Mouse (Mus musculus): Measurements from ENCODE around the gene Emb. TPM values are rescaled to one million over a fixed set of nuclear protein-coding genes. Genes with fewer than 3 reads are reported as not detected.

Emb gene
- polyA plus RNA-seq, 1 experiment from 2014 or later = 9.2 TPM

DNA sequence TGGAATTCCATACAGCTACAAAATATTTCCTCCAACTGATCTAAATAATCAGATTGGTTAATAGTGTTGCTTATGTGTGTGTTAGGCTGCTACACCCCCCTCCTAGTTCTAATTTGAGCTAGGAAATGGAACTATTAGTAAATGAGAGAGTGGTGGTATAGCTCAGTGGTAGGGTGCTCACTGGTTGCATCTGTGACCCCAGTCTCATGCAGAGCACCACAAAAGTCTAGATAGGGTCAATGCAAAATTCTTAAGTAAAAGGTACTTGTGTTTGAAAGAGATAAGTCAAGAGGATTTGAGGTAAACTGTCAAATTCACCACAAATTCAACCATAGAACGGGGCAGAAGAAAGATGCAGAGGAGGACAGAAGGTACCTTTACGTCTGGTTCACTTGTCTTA, 10.7 kb upstream of the Emb start:
- no peak for ATAC-seq
- 91% methylated on average over 2 of the region's 2 CpGs for WGBS
- H3K27ac ChIP-seq (ENCODE audit: low read length) = no peak overlapping the region

DNA sequence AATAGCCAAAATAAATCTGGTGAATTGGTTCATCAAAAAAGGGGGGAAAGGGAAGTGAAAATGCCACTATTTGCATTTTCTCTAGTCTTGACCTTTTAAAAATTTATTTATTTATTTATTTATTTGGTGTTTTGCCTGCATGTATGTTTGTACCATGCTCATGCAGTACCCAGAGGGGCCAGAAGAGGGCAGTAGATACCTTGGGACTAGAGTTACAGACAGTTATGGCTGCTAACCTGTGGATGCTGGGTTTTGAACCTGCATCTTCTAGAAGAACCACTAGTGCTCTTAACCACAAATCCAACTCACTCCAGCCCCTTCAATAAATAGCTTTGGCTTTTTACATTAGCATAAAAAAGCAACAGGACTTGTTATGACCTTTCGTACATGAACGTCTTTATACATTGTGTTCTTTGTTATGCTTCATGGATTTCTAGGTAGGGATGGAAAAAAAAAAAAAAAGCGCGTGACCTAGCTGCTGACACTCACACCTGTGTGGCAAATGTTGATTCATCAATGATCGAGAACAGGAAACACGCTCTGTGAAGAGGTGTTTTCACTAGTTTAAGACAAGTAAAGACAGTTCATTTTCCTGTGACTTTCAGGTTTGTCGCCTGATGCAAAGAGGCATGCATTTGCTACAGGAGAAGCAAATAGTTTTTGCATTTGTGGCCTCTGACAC, 9.8 kb upstream of the Emb start:
- no peaks in the 10 kb centered on the region for H3K27me3 ChIP-seq (replicated peaks; ENCODE audit: control insufficient read depth, insufficient read depth, low read length)
- no peaks in the 10 kb centered on the region for H3K9me3 ChIP-seq (ENCODE audit: control insufficient read depth, low read length)
- ATAC-seq = no peak
- no peak overlapping the region for H3K4me3 ChIP-seq (ENCODE audit: low read length)
- WGBS = 88% methylated on average over 7 of the region's 7 CpGs
- H3K27ac ChIP-seq (ENCODE audit: low read length) = no peak overlapping the region
- no peak overlapping the region for H3K4me2 ChIP-seq (ENCODE audit: low read depth, low read length)
- no peaks in the 10 kb centered on the region for H3K36me3 ChIP-seq (ENCODE audit: control insufficient read depth, insufficient read depth, low read length)
- no peaks in the 10 kb centered on the region for H3K4me1 ChIP-seq (ENCODE audit: control insufficient read depth, insufficient read depth, low read length)
- H3K9ac ChIP-seq (ENCODE audit: low read depth, low read length) = no peak overlapping the region

More for the DNA sequence above, 10.7 kb upstream of the Emb start:
- no peaks in the 10 kb centered on the region for H3K9me3 ChIP-seq (ENCODE audit: control insufficient read depth, low read length)
- H3K4me2 ChIP-seq (ENCODE audit: low read depth, low read length) = no peak overlapping the region
- H3K4me1 ChIP-seq (ENCODE audit: control insufficient read depth, insufficient read depth, low read length) = no peaks in the 10 kb centered on the region
- no peaks in the 10 kb centered on the region for H3K27me3 ChIP-seq (replicated peaks; ENCODE audit: control insufficient read depth, insufficient read depth, low read length)
- H3K36me3 ChIP-seq (ENCODE audit: control insufficient read depth, insufficient read depth, low read length) = no peaks in the 10 kb centered on the region
- H3K9ac ChIP-seq (ENCODE audit: low read depth, low read length) = no peak overlapping the region
- no peak overlapping the region for H3K4me3 ChIP-seq (ENCODE audit: low read length)

DNA sequence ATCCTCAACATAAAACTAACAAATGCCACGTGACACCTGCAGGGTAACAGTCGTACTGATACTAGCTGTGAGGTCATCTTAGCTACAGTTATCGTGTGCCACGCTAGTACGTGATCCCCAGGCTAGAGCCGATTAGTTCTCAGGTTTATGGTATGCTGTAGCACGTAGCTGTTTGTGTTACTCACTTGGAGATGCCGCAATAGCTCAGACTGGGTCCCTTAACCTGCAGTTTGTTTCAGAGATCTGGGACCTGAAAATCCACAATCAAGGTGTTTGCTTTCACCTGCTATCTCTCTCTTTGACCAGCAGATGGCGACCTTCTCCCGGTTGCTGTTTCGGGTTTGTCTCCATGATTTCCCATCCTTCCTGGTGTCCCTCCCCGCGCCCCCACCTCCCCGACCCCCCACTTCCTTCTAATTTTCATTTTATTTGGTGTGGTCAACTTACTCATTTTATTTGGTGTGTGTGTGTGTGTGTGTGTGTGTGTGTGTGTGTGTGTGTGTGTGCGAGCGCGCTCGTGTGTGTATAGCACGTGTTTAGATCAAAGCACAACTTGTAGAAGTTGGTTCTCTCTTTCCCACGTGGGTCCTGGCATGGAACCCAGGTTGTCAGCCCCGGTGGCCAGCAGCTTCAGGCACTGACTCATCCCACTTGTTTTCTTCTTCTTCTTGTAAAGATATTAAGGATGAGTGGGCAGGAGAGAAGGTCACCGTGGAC, 5.4 kb upstream of the Emb start:
- Histone ChIP-seq H3K9me3 (ENCODE audit: control insufficient read depth, low read length) (no peaks in the 10 kb centered on the region), H3K27ac (ENCODE audit: low read length) (no peak overlapping the region), H3K9ac (ENCODE audit: low read depth, low read length) (no peak overlapping the region), H3K4me3 (ENCODE audit: low read length) (no peak overlapping the region), H3K36me3 (ENCODE audit: control insufficient read depth, insufficient read depth, low read length) (no peaks in the 10 kb centered on the region), H3K4me2 (ENCODE audit: low read depth, low read length) (no peak overlapping the region), H3K27me3 (replicated peaks; ENCODE audit: control insufficient read depth, insufficient read depth, low read length) (no peaks in the 10 kb centered on the region), H3K4me1 (ENCODE audit: control insufficient read depth, insufficient read depth, low read length) (no peaks in the 10 kb centered on the region)
- ATAC-seq = 0 out of 2 replicates have a peak, but pooled peaks have one; percentile 23
- 45% methylated on average over 22 of the region's 22 CpGs for WGBS

DNA sequence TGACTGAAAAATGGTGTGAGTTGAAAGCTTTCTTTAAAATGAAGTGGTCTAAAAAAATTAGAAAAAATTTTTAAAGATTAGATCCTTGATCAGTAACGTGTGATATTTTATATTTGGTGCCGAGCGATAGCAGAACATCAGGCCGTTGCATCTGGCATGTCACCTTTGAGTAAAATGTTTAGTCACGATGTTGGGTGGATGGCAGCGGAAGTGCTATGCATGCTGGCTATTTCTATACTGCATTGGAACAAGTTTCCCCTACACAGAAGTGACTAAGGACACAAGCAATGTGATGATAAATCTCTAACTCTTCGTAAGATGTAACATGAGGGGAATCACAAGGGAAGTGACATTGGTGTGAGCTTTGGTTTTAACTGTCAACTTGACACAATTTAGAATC, 3.7 kb upstream of the Emb start:
- H3K36me3 ChIP-seq (ENCODE audit: control insufficient read depth, insufficient read depth, low read length) = no peaks in the 10 kb centered on the region
- 93% methylated on average over 7 of the region's 7 CpGs for WGBS
- H3K4me2 ChIP-seq (ENCODE audit: low read depth, low read length) = no peak overlapping the region
- no peak overlapping the region for H3K9ac ChIP-seq (ENCODE audit: low read depth, low read length)
- no peak overlapping the region for H3K4me3 ChIP-seq (ENCODE audit: low read length)
- H3K27ac ChIP-seq (ENCODE audit: low read length) = no peak overlapping the region
- H3K4me1 ChIP-seq (ENCODE audit: control insufficient read depth, insufficient read depth, low read length) = no peaks in the 10 kb centered on the region
- no peaks in the 10 kb centered on the region for H3K27me3 ChIP-seq (replicated peaks; ENCODE audit: control insufficient read depth, insufficient read depth, low read length)
- no peaks in the 10 kb centered on the region for H3K9me3 ChIP-seq (ENCODE audit: control insufficient read depth, low read length)
- no peak for ATAC-seq

DNA sequence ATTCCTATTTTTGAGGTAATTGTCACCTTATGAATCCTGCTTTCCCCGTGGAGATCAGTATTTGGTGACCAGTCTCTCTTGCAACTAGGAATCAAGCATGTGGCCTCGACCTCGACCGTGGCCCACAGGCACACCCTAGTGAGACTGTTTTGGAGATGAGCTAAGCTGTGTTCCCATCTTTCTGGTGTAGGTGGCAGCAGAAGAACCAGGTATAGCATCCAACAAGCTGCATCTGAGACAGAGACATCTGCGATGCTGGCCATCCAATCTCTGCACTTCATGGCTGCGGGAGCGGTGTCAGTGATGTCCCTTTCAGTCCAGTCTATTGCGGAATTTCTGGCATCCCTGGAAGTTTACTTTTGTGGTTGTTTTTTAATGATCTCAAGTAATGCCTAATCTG, 2.3 kb upstream of the Emb start:
- H3K4me2 ChIP-seq (ENCODE audit: low read depth, low read length) = no peak overlapping the region
- H3K27me3 ChIP-seq (replicated peaks; ENCODE audit: control insufficient read depth, insufficient read depth, low read length) = no peaks in the 10 kb centered on the region
- H3K4me1 ChIP-seq (ENCODE audit: control insufficient read depth, insufficient read depth, low read length) = no peaks in the 10 kb centered on the region
- no peaks in the 10 kb centered on the region for H3K36me3 ChIP-seq (ENCODE audit: control insufficient read depth, insufficient read depth, low read length)
- ATAC-seq = no peak
- WGBS = 90% methylated on average over 8 of the region's 8 CpGs
- H3K9me3 ChIP-seq (ENCODE audit: control insufficient read depth, low read length) = no peaks in the 10 kb centered on the region
- no peak overlapping the region for H3K4me3 ChIP-seq (ENCODE audit: low read length)
- H3K9ac ChIP-seq (ENCODE audit: low read depth, low read length) = no peak overlapping the region
- H3K27ac ChIP-seq (ENCODE audit: low read length) = no peak overlapping the region

DNA sequence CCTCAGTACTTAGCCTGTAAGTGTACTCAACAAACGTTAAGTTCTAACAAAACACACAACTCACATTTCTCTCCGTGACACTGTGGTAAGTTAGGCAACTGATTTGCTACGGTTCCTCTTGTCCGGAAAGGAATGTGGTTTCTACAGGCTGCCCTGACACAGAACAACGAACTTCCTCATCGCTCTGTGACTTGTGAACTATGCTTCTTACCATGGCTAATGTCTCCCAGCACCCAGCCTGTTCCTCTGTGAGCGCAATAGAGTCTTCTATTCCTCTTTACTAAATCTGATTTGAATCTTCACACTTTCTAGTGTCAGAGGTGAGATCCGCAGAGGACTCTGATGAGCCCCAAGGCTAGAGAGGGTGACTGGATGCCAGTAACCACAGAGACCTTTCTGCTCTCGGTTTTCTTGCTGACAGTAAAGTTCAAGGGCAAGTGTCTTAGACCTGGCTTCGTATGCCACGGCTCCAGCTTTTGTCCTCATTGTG, 3.1 kb downstream of the Emb start:
- Histone ChIP-seq H3K27me3 (replicated peaks; ENCODE audit: control insufficient read depth, insufficient read depth, low read length) (no peaks in the 10 kb centered on the region), H3K4me2 (ENCODE audit: low read depth, low read length) (no peak overlapping the region), H3K4me1 (ENCODE audit: control insufficient read depth, insufficient read depth, low read length) (no peaks in the 10 kb centered on the region), H3K9me3 (ENCODE audit: control insufficient read depth, low read length) (no peaks in the 10 kb centered on the region), H3K4me3 (ENCODE audit: low read length) (no peak overlapping the region), H3K9ac (ENCODE audit: low read depth, low read length) (no peak overlapping the region), H3K27ac (ENCODE audit: low read length) (no peak overlapping the region), H3K36me3 (ENCODE audit: control insufficient read depth, insufficient read depth, low read length) (no peaks in the 10 kb centered on the region)
- no peak for ATAC-seq
- 50% methylated on average over 11 of the region's 11 CpGs for WGBS

DNA sequence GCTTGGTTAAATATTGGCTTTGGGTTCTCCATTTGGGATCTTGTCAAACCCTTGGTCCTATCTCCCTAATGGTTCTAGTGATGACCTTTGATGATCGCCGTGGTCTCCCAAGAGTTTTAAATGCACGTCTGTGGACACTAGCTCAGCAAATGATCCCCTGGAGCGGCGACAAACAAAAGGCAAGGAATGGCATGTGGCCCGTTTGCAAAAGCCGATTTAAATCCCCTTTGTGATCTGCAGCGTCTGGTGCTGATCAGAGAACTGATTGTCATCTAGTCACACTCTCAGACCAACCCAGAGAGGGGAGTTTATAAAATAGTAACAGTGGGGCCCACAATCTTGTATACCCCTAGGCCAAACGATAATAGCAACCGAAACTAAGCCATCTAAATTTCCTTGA, 7.1 kb downstream of the Emb start:
- H3K36me3 ChIP-seq (ENCODE audit: control insufficient read depth, insufficient read depth, low read length) = no peaks in the 10 kb centered on the region

DNA sequence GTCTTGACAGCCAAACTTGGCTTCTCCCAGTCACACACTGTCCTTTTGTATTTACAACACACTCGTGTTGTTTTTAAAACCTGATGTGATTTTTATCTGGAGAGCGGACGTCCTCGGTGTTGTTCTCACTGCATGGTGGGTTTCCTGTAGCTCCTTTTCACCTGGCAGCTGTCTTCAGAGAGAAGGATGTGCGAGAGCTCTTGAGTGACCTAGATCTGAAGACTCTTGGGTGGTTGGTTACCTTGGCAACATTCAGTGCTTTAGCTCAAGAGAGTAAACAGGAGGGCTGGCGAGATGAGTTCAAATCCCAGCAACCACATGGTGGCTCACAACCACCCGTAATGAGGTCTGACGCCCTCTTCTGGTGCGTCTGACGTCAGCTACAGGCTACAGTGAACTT, 7.8 kb downstream of the Emb start:
- Histone ChIP-seq H3K27me3 (replicated peaks; ENCODE audit: control insufficient read depth, insufficient read depth, low read length) (peaks cover 5% of the 10 kb centered on the region; the same call in 1 of the 2 replicates), H3K4me3 (ENCODE audit: low read length) (no peak overlapping the region), H3K4me2 (ENCODE audit: low read depth, low read length) (no peak overlapping the region), H3K27ac (ENCODE audit: low read length) (no peak overlapping the region), H3K9me3 (ENCODE audit: control insufficient read depth, low read length) (no peaks in the 10 kb centered on the region), H3K9ac (ENCODE audit: low read depth, low read length) (no peak overlapping the region), H3K36me3 (ENCODE audit: control insufficient read depth, insufficient read depth, low read length) (no peaks in the 10 kb centered on the region), H3K4me1 (ENCODE audit: control insufficient read depth, insufficient read depth, low read length) (0 out of 2 replicates have a peak, but pooled peaks cover 7% of the 10 kb centered on the region)
- 25% methylated on average over 10 of the region's 10 CpGs for WGBS
- no peak for ATAC-seq

More for the DNA sequence above, 7.1 kb downstream of the Emb start:
- no peak overlapping the region for H3K9ac ChIP-seq (ENCODE audit: low read depth, low read length)
- 21% methylated on average over 10 of the region's 10 CpGs for WGBS
- no peak overlapping the region for H3K27ac ChIP-seq (ENCODE audit: low read length)
- no peak overlapping the region for H3K4me3 ChIP-seq (ENCODE audit: low read length)
- H3K9me3 ChIP-seq (ENCODE audit: control insufficient read depth, low read length) = no peaks in the 10 kb centered on the region
- no peak overlapping the region for H3K4me2 ChIP-seq (ENCODE audit: low read depth, low read length)
- H3K27me3 ChIP-seq (replicated peaks; ENCODE audit: control insufficient read depth, insufficient read depth, low read length) = peaks cover 5% of the 10 kb centered on the region; the same call in 1 of the 2 replicates
- H3K4me1 ChIP-seq (ENCODE audit: control insufficient read depth, insufficient read depth, low read length) = 0 out of 2 replicates have a peak, but pooled peaks cover 3% of the 10 kb centered on the region
- no peak for ATAC-seq

DNA sequence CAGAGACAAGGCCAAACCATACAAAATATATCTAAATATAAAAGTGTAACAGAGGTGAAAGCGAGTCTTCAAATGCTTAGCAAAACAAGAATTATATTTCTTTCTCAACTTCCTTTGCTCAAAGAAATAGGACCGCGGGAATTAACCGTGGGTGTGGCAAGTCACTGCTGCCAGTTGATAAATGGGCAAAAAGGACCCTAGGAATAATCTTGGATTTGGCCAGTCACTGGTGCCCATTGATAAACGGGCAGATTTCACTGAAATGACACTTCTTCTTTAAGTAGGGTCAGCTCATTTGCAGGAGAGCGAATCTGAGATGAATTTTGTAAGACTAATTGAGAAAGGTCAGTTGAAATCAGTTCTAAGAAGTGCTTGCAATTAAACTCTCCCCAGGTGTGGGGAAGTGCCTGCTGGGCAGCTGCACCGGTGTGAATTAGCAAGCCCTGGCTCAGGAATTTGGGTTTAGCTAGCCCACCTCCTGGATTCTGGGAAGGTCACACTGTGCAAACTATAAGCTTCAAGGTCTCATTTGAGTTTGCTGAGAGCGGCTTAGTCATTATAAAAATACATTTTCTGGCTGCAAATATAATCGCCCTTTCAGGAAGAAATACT, 8.5 kb downstream of the Emb start:
- no peak for ATAC-seq
- no peaks in the 10 kb centered on the region for H3K36me3 ChIP-seq (ENCODE audit: control insufficient read depth, insufficient read depth, low read length)
- 28% methylated on average over 9 of the region's 9 CpGs for WGBS
- no peak overlapping the region for H3K9ac ChIP-seq (ENCODE audit: low read depth, low read length)
- no peak overlapping the region for H3K27ac ChIP-seq (ENCODE audit: low read length)
- H3K9me3 ChIP-seq (ENCODE audit: control insufficient read depth, low read length) = no peaks in the 10 kb centered on the region
- H3K4me1 ChIP-seq (ENCODE audit: control insufficient read depth, insufficient read depth, low read length) = 0 out of 2 replicates have a peak, but pooled peaks cover 7% of the 10 kb centered on the region
- no peak overlapping the region for H3K4me3 ChIP-seq (ENCODE audit: low read length)
- H3K4me2 ChIP-seq (ENCODE audit: low read depth, low read length) = no peak overlapping the region
- peaks cover 7% of the 10 kb centered on the region for H3K27me3 ChIP-seq (replicated peaks; ENCODE audit: control insufficient read depth, insufficient read depth, low read length)
